Mouse (Mus musculus) retina, postnatal 7 days (tissue): ENCODE measurements around the gene Zfp385a.

ENCODE experiments used
- DNase-seq: peaks from one replicate; pipeline ENCODE4 v3.0.0-alpha.2; 2012; ENCODE audit warnings: low read depth, low spot score

Zfp385a gene

GRCm38 (mm10) chr15:103336996-103337667 lies 2.8 kb downstream of the Zfp385a start:
- no peak for DNase-seq

- DNase-seq, result no peak
Observed at GRCm38 (mm10) chr15:103335488-103336235, 4.2 kb downstream of the Zfp385a start.

GRCm38 (mm10) chr15:103335040-103335439 lies 4.9 kb downstream of the Zfp385a start:
- DNase-seq, result no peak

- DNase-seq, result peak; percentile 93
Observed at GRCm38 (mm10) chr15:103334194-103334593, 5.7 kb downstream of the Zfp385a start.

- no peak for DNase-seq
Observed at GRCm38 (mm10) chr15:103333738-103334137, 6.2 kb downstream of the Zfp385a start.

- no peak for DNase-seq
Observed at GRCm38 (mm10) chr15:103333081-103333615, 6.7 kb downstream of the Zfp385a start.

GRCm38 (mm10) chr15:103323455-103324247 lies 16.2 kb downstream of the Zfp385a start:
- DNase-seq, result no peak

- DNase-seq, result no peak
Observed at GRCm38 (mm10) chr15:103323070-103323454, 16.8 kb downstream of the Zfp385a start.

- DNase-seq, result no peak
Observed at GRCm38 (mm10) chr15:103322396-103322795, 17.5 kb downstream of the Zfp385a start.

- no peak for DNase-seq
Observed at GRCm38 (mm10) chr15:103321076-103321475, 18.8 kb downstream of the Zfp385a start.

- no peak for DNase-seq
Observed at GRCm38 (mm10) chr15:103318201-103318816, 21.6 kb downstream of the Zfp385a start.

GRCm38 (mm10) chr15:103317731-103318130 lies 22.2 kb downstream of the Zfp385a start:
- DNase-seq, result no peak

- no peak for DNase-seq
Observed at GRCm38 (mm10) chr15:103317120-103317519, 22.8 kb downstream of the Zfp385a start.

- no peak for DNase-seq
Observed at GRCm38 (mm10) chr15:103315979-103316776, 23.7 kb downstream of the Zfp385a start.

- no peak for DNase-seq
Observed at GRCm38 (mm10) chr15:103315011-103315502, 24.8 kb downstream of the Zfp385a start.

GRCm38 (mm10) chr15:103314181-103314580 lies 25.7 kb downstream of the Zfp385a start:
- no peak for DNase-seq

- DNase-seq, result no peak
Observed at GRCm38 (mm10) chr15:103313495-103314095, 26.3 kb downstream of the Zfp385a start.

- DNase-seq, result no peak
Observed at GRCm38 (mm10) chr15:103310365-103310910, 29.5 kb downstream of the Zfp385a start, which contains the start of gene Gpr84. Gene Gpr84 (minus strand): TSS chr15:103310612.

GRCm38 (mm10) chr15:103308876-103309580 lies 30.9 kb downstream of the Zfp385a start:
- DNase-seq, result no peak
